Mouse (Mus musculus): ENCODE measurements around the gene Klhl35.

DNA sequence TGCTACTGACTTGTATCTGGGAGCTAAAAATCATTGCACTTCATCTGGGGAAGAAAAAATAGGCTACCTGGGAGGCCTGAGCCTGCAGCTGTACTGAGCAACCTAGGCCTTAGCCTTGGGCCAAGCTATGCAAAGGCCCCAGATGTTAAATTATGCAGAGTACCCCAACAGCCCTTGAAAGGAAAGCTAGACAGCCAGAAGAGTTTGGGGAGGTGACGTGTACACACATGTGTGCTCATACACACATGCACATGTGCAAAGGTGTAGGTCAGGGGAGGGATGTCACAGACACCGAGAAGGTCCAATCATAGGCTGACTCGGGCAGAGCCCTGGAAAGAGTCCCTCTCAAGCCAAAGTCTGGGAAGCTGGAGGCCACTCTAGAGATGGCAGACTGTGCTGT, 37.8 kb upstream of the Klhl35 start:
- TF ChIP-seq CTCF (IDR thresholded peaks at IDR 0.05; ENCODE audit: low read depth) (no peak), EP300 (IDR thresholded peaks at IDR 0.05; ENCODE audit: low read depth) (no peak)

Data from heart, postnatal 0 days (tissue).